Mouse (Mus musculus) lung, adult 18-20 months (tissue): ENCODE measurements at regions not wholly inside any gene's neighbourhood (a gene's known extent, or its start where the extent isn't known, plus 50 kb on each side); places are given as distances from the start of the nearest gene placed in this dataset.

Experiments
- DNase-seq, 2 experiments: peaks; one replicate each; pipeline ENCODE4 v3.0.0; 2022; ENCODE audit warnings: mixed read lengths in 2 of 2

DNA sequence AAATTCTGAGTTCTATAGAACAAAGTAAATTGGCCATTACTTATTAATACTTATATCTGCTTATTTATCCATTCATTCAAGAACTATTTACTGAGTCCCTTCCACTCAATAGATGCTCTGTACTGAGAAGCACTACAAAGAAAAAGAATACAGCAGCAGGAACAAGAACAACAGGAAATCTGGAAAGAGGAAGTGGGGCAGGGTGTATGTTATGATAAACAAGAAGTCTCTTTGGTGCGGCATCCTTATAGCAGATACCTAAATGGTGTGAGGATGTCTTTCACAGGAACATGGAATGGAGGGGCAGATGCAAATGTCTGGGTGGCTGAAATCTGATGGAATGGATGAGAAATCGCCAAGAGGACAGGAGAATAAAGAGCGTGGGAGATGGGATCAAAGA is 208.5 kb upstream of the Zc3h12c start:
- DNase-seq: no peak

GRCm38 (mm10) chr9:52371296-52371695 is 202.9 kb upstream of the Zc3h12c start:
- no peak for DNase-seq

- DNase-seq: no peak
These were observed 200.5 kb upstream of the Zc3h12c start for GRCm38 (mm10) chr9:52368911-52369310.

- no peak for DNase-seq
These were observed 199.7 kb upstream of the Zc3h12c start for GRCm38 (mm10) chr9:52368080-52368479.

GRCm38 (mm10) chr9:52366046-52366445 is 197.7 kb upstream of the Zc3h12c start:
- no peak for DNase-seq

DNA sequence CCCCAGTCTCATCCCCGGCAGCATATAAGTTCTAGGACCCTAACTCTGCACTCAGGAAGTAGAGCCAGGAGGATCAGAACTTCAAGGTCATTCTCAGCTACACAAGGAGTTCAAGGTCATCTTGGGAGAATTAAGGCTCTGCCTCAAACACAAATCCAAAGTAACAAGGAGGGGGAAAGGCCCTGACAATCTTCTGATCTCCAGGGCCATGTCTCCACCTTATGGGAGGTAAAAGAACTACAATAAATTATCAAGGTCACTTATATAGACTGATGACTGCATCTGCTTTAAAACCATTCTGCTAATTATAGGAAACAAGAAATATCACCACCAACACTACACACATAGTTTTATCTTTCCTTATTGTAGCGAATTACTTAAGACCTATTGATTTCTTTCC is 193.2 kb upstream of the Zc3h12c start:
- DNase-seq: no peak

DNA sequence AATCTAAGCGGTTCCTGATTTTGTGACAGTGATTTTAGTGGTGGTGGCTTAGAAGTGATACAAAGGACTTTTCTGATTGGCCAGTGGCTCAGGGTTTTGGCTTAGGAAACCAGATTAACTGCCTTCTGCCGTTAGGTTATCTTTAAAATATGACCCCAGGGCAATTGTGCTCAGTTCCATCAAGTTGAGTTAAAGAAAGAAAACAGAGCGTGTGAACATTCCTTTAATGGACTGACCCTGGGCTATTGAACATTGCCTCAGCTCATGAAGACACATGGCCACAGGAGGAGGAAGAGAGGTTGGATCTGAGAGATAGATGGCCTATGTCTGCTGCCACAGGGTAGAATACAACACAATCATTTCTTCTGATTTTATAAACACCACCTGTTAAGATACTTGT is 191.0 kb upstream of the Zc3h12c start:
- DNase-seq: no peak

DNA sequence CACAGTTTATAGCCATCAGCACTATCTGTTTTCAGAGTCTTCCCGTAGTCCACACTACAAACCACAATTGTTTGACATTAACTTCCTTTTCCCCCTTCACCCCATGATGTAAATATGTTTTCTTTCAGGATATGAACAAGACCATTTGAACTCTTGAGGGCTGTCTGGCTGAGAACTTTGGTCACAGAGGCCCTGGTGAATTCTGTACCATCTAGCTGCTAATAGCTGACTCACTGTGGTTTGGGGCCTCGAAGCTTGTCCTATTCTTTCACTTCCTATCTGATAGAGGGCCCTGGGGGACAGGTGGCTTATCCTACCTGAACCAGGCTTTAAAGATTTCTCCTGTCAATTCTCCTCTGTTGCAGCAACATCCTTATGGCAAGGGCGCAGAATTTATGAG is 188.2 kb upstream of the Zc3h12c start:
- no peak for DNase-seq

- DNase-seq: no peak
These were observed 187.0 kb upstream of the Zc3h12c start for GRCm38 (mm10) chr9:52355187-52355982.

- no peak for DNase-seq
These were observed 180.5 kb upstream of the Zc3h12c start for GRCm38 (mm10) chr9:52348536-52349527.

- DNase-seq: no peak
These were observed 176.0 kb upstream of the Zc3h12c start for GRCm38 (mm10) chr9:52344177-52344877.

- DNase-seq: no peak
These were observed 172.7 kb upstream of the Zc3h12c start for GRCm38 (mm10) chr9:52341029-52341428.

- no peak for DNase-seq
These were observed 169.5 kb upstream of the Zc3h12c start for GRCm38 (mm10) chr9:52337786-52338322.

DNA sequence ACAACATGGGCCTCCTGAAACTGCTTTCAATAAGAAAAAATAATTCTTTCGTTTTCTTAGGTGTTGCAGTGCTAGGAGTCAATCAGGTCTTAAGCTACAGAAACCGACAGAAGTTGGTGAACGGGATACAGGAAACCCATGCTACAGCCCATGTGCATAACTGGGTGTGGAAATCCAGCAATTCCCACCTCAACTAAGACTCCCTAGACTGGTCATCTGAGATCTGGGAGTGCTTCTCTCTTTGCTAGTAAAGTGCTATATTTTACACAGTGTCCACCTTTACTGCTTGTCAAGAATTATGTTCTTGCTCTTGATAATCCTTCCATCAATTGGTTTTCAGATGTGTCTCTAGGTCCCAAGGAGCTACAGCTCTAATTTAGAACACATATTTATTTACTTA is 166.4 kb upstream of the Zc3h12c start:
- no peak for DNase-seq

- no peak for DNase-seq
These were observed 165.5 kb upstream of the Zc3h12c start for GRCm38 (mm10) chr9:52333884-52334283.

DNA sequence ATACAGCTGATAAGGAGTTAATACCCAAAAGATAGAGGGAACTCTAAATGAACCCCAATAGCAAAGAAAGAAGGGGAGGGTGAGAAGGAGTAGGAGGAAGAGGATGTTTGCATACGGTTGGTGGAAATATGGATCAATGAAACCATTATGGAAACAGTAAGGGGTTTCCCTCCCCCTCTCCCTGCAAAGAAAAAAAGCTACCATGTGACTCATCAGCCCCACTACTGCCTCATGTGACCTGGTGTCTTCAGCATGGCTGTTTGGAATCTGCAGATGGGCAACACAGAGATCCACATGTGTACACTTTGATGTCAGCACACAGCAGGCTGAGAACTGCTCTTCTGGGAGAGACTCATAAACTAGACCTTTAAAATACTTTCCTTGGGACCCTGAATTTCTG is 163.4 kb upstream of the Zc3h12c start:
- no peak for DNase-seq

GRCm38 (mm10) chr9:52330652-52331051 is 162.3 kb upstream of the Zc3h12c start:
- no peak for DNase-seq

- no peak for DNase-seq
These were observed 156.0 kb upstream of the Zc3h12c start for GRCm38 (mm10) chr9:52324347-52324746.

DNA sequence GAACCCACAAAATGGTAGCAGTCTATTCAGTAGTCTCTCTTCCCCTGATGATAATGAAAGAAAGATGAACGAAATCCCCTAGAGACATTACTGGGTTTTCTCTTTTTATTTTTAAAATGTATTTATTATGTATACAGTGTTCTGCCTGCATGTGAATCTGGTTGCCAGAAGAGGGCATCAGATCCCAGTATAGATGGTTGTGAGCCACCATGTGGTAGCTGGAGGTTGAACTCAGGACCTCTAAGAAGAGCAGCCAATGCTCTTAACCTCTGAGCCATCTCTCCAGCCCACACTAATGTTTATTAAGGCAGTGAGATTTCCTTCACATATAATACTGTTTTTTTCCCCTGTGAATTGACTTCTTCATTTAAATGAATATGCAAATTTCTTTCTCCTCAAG is 155.4 kb upstream of the Zc3h12c start:
- DNase-seq: no peak

GRCm38 (mm10) chr9:52323226-52323625 is 154.9 kb upstream of the Zc3h12c start:
- no peak for DNase-seq

- DNase-seq: no peak
These were observed 133.1 kb upstream of the Zc3h12c start for GRCm38 (mm10) chr9:52301521-52301920.

DNA sequence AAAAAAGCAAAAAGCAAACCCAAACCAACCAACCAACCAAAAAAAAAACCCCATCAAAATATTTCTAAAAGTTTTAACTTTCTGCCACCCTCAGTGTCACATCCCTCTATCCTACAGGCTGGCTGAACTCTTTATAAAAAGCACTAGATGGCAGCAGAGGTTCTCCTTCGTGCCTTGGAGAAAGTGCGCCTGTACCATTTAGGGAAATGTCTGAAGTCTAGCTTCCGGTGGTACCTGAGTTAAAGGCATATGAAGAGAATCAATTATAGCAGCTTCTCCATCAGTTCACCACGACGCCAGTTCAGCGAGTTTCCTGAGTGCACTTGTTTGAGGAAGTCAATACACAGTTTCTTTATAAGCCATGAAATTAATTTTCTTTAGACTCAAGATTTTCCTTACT is 130.0 kb upstream of the Zc3h12c start:
- DNase-seq: peak in 1 of 2 experiments; percentile 2

- DNase-seq: no peak
These were observed 126.3 kb upstream of the Zc3h12c start for GRCm38 (mm10) chr9:52294699-52295098.
